Comparison of ENCODE assay signal across 19 mouse cellular contexts in genomic region chr5:136082345-136082744, GRCm38 (mm10). TPM values are rescaled to one million over a fixed set of nuclear protein-coding genes. Genes with fewer than 3 reads are reported as not detected.
DNase-seq lines count a peak whose midpoint lies in the region; ATAC-seq and TF ChIP-seq lines count a peak whose summit lies in the region.
"Had no signal": no experiment of that assay in that cellular context is flagged by ENCODE, and none has a peak within 500 bp of the region (broad histone marks: within the 10 kb centered on the region; RNA-seq: fewer than 3 reads in every experiment).

No protein-coding gene starts in this region.

- 81% methylated on average over 4 of the region's 4 CpGs for WGBS in heart, adult 2 months
- WGBS in lung, postnatal 0 days = 73% methylated on average over 4 of the region's 4 CpGs
- 87% methylated on average over 4 of the region's 4 CpGs for WGBS in stomach, postnatal 0 days

- TF ChIP-seq POLR2A in heart, adult 2 months (IDR thresholded peaks at IDR 0.05; ENCODE audit: insufficient read depth, low read depth, low read length) = no peak
- TF ChIP-seq POLR2A in MEL (IDR thresholded peaks at IDR 0.05; ENCODE audit: control insufficient read depth in 1 of 2, insufficient read depth in 1 of 2, low read depth in 1 of 2, low read length in 2 of 2, poor library complexity in 1 of 2) = no peak

- TF ChIP-seq CTCF in heart, adult 2 months (IDR thresholded peaks at IDR 0.05) = peak; percentile 54
- peak; percentile 47 for TF ChIP-seq CTCF in lung, postnatal 0 days (IDR thresholded peaks at IDR 0.05)
- TF ChIP-seq CTCF in MEL (IDR thresholded peaks at IDR 0.05 in 2 of 3, conservative IDR thresholded peaks at IDR 0.05 in 1 of 3; ENCODE audit: control insufficient read depth in 1 of 3, insufficient read depth in 1 of 3, low read depth in 2 of 3, low read length in 3 of 3, poor library complexity in 1 of 3, severe bottlenecking in 1 of 3) = peak; percentile 40 to 80 (median 72)
- TF ChIP-seq CTCF in stomach, postnatal 0 days (IDR thresholded peaks at IDR 0.05; ENCODE audit: low read depth) = peak; percentile 43

- H3K9me3 ChIP-seq in lung, postnatal 0 days (ENCODE audit: low read length) = no peaks in the 10 kb centered on the region
- no peaks in the 10 kb centered on the region for H3K9me3 ChIP-seq in MEL (replicated peaks; ENCODE audit: insufficient read depth, low read length)
- no peaks in the 10 kb centered on the region for H3K9me3 ChIP-seq in stomach, postnatal 0 days (ENCODE audit: control insufficient read depth, low read length)
- H3K9me3 ChIP-seq: heart, embryonic 12.5 days; hindbrain, embryonic 10.5 days; limb, embryonic 15.5 days; midbrain, embryonic 12.5 days had no signal

- TF ChIP-seq EP300 in heart, adult 2 months (IDR thresholded peaks at IDR 0.05; ENCODE audit: insufficient read depth, low read depth, low read length) = no peak
- TF ChIP-seq EP300 in lung, postnatal 0 days (IDR thresholded peaks at IDR 0.05) = no peak
- no peak for TF ChIP-seq EP300 in MEL (IDR thresholded peaks at IDR 0.05; ENCODE audit: low read depth in 1 of 2, low read length in 2 of 2)
- no peak for TF ChIP-seq EP300 in stomach, postnatal 0 days (optimal IDR thresholded peaks at IDR 0.05)

- no peak overlapping the region for H3K9ac ChIP-seq in heart, adult 2 months (ENCODE audit: low read depth, low read length)
- H3K9ac ChIP-seq in lung, postnatal 0 days (replicated peaks; ENCODE audit: low read depth) = no peak overlapping the region
- no peak overlapping the region for H3K9ac ChIP-seq in MEL (ENCODE audit: control insufficient read depth, low read depth, low read length, poor library complexity, severe bottlenecking)
- H3K9ac ChIP-seq in stomach, postnatal 0 days (ENCODE audit: low read length) = no peak overlapping the region
- H3K9ac ChIP-seq: heart, embryonic 12.5 days; limb, embryonic 15.5 days; midbrain, embryonic 12.5 days had no signal

- H3K79me2 ChIP-seq in heart, adult 2 months (replicated peaks; ENCODE audit: control insufficient read depth, insufficient read depth, low read length) = no peaks in the 10 kb centered on the region
- no peaks in the 10 kb centered on the region for H3K79me2 ChIP-seq in MEL (ENCODE audit: control insufficient read depth, insufficient read depth, low read length, poor library complexity)

- H3K4me1 ChIP-seq in heart, adult 2 months (ENCODE audit: control insufficient read depth, insufficient read depth, low read length) = peaks cover 4% of the 10 kb centered on the region
- H3K4me1 ChIP-seq in lung, postnatal 0 days (ENCODE audit: insufficient read depth, low read depth, low read length) = peaks cover 3% of the 10 kb centered on the region; the same call in 1 of the 2 replicates
- peaks cover 4 to 17% of the 10 kb centered on the region in 2 experiments for H3K4me1 ChIP-seq in MEL (ENCODE audit: control insufficient read depth in 1 of 2, insufficient read depth in 2 of 2, low read length in 2 of 2)
- H3K4me1 ChIP-seq in stomach, postnatal 0 days (replicated peaks; ENCODE audit: control insufficient read depth, insufficient read depth) = 0 out of 2 replicates have a peak, but pooled peaks cover 2% of the 10 kb centered on the region

- H3K4me3 ChIP-seq in heart, adult 2 months = no peak overlapping the region
- no peak overlapping the region for H3K4me3 ChIP-seq in lung, postnatal 0 days (ENCODE audit: low read depth, low read length)
- H3K4me3 ChIP-seq in MEL (ENCODE audit: control insufficient read depth in 1 of 2, insufficient read depth in 1 of 2, low read depth in 2 of 2, low read length in 2 of 2) = no peak overlapping the region
- H3K4me3 ChIP-seq in stomach, postnatal 0 days (ENCODE audit: low read depth, low read length) = no peak overlapping the region
- H3K4me3 ChIP-seq: heart, embryonic 12.5 days; hindbrain, embryonic 10.5 days; limb, embryonic 15.5 days; midbrain, embryonic 12.5 days had no signal

- no peaks in the 10 kb centered on the region for H3K36me3 ChIP-seq in heart, adult 2 months (ENCODE audit: control insufficient read depth, insufficient read depth, low read length)
- no peaks in the 10 kb centered on the region for H3K36me3 ChIP-seq in lung, postnatal 0 days (ENCODE audit: insufficient read depth, low read length)
- H3K36me3 ChIP-seq in MEL (ENCODE audit: control insufficient read depth in 1 of 2, insufficient read depth in 2 of 2, low read length in 2 of 2) = peaks cover 0 to 3% of the 10 kb centered on the region in 2 experiments; a peak in 2 of 4 replicates
- H3K36me3 ChIP-seq in stomach, postnatal 0 days (ENCODE audit: control insufficient read depth, insufficient read depth, low read length) = no peaks in the 10 kb centered on the region
- H3K36me3 ChIP-seq: heart, embryonic 12.5 days; hindbrain, embryonic 10.5 days; midbrain, embryonic 12.5 days had no signal

- intact Hi-C loops in heart, adult 2 months (cut with DNase I) = no loop called here

- no peak overlapping the region for H3K27ac ChIP-seq in heart, adult 2 months
- H3K27ac ChIP-seq in lung, postnatal 0 days (ENCODE audit: low read length) = no peak overlapping the region
- no peak overlapping the region for H3K27ac ChIP-seq in MEL (ENCODE audit: control insufficient read depth, low read depth, low read length)
- H3K27ac ChIP-seq in stomach, postnatal 0 days (replicated peaks) = no peak overlapping the region
- H3K27ac ChIP-seq: hindbrain, embryonic 10.5 days; limb, embryonic 15.5 days; midbrain, embryonic 12.5 days had no signal

- DNase-seq in heart, adult 2 months = no peak
- DNase-seq in heart, postnatal 4 days = no peak
- DNase-seq in lung, postnatal 0 days (ENCODE audit: low spot score) = no peak
- DNase-seq in lung, postnatal 25 days (ENCODE audit: low spot score) = no peak
- peak; percentile 66 for DNase-seq in MEL (ENCODE audit: low read depth, low spot score)
- DNase-seq in stomach, postnatal 0 days (ENCODE audit: low spot score) = no peak
- no peak for DNase-seq in gastrocnemius, adult 18-20 months (ENCODE audit: low spot score)
- DNase-seq in adrenal gland, adult 2 months = no peak
- DNase-seq: cerebellum, adult 9-10 months; gastrocnemius, postnatal 10 days; kidney, adult 8-10 months; lung, postnatal 10 days; right cerebral cortex, postnatal 14 days had no signal

- no peak overlapping the region for H3K4me2 ChIP-seq in lung, postnatal 0 days (replicated peaks; ENCODE audit: low read depth, low read length)
- H3K4me2 ChIP-seq in stomach, postnatal 0 days (replicated peaks; ENCODE audit: low read depth) = no peak overlapping the region
- H3K4me2 ChIP-seq: heart, embryonic 12.5 days; limb, embryonic 15.5 days; midbrain, embryonic 12.5 days had no signal

- H3K27me3 ChIP-seq in heart, adult 2 months (ENCODE audit: control insufficient read depth, insufficient read depth, low read length) = no peaks in the 10 kb centered on the region
- no peaks in the 10 kb centered on the region for H3K27me3 ChIP-seq in lung, postnatal 0 days (replicated peaks; ENCODE audit: insufficient read depth, low read length)
- H3K27me3 ChIP-seq in MEL (ENCODE audit: control insufficient read depth in 1 of 2, insufficient read depth in 2 of 2, low read length in 2 of 2) = no peaks in the 10 kb centered on the region
- no peaks in the 10 kb centered on the region for H3K27me3 ChIP-seq in stomach, postnatal 0 days (ENCODE audit: control insufficient read depth, insufficient read depth, low read length)

- TF ChIP-seq RAD21 in MEL (IDR thresholded peaks at IDR 0.05; ENCODE audit: low read depth, low read length) = peak; percentile 24

- no peak for ATAC-seq in lung, postnatal 0 days
- no peak for ATAC-seq in stomach, postnatal 0 days (ENCODE audit: low FRiP score, low TSS enrichment)
- ATAC-seq: forebrain, embryonic 14.5 days had no signal

RNA-seq across cellular contexts. Expression of gene Rasa4, which starts 1.4 kb away (rescaled TPM):
- total RNA-seq in heart, adult 2 months (2021) = 1 to 10 TPM; 3.8 to 4.7 TPM
- 6.0 and 8.1 TPM in 2 replicates for polyA plus RNA-seq in heart, adult 2 months (2012; rRNA removed)
- 1 to 10 TPM; 2.1 to 2.4 TPM for total RNA-seq in heart, postnatal 4 days (2021)
- polyA plus RNA-seq in lung, postnatal 0 days (2015; fragmentation: Nextera tagmentation; extraction: Ambion mirVana) = 2.0 and 2.8 TPM in 2 replicates
- total RNA-seq in MEL (2012; rRNA removed) = 1.4 and 1.6 TPM in 2 replicates
- polyA plus RNA-seq in MEL (2012; ENCODE audit: insufficient read depth in 1 of 2, insufficient read length in 2 of 2, low read depth in 1 of 2, low replicate concordance in 2 of 2, missing spikeins in 1 of 2) = 1 to 10 TPM in 1 of 2 experiments, not detected in 1; 2.5 TPM
- polyA plus RNA-seq in stomach, postnatal 0 days (2015; fragmentation: Nextera tagmentation; extraction: Ambion mirVana) = 4.0 and 4.7 TPM in 2 replicates
- total RNA-seq in gastrocnemius, adult 18-20 months (2021) = 10 to 100 TPM; 32.3 to 34.8 TPM
- total RNA-seq in adrenal gland, adult 2 months (2021) = 10 to 100 TPM; 10.5 to 14.7 TPM
- polyA plus RNA-seq in adrenal gland, adult 2 months (2012; rRNA removed) = 29.5 and 34.4 TPM in 2 replicates

RNA-seq across cellular contexts. Expression of gene Upk3bl, which starts 28.1 kb away (rescaled TPM):
- total RNA-seq in heart, adult 2 months (2021) = not detected
- polyA plus RNA-seq in heart, adult 2 months (2012; rRNA removed) = not detected in 2 replicates
- total RNA-seq in heart, postnatal 4 days (2021) = not detected
- polyA plus RNA-seq in lung, postnatal 0 days (2015; fragmentation: Nextera tagmentation; extraction: Ambion mirVana) = 1.1 and 1.2 TPM in 2 replicates
- not detected in 2 replicates for total RNA-seq in MEL (2012; rRNA removed)
- polyA plus RNA-seq in MEL (2012; ENCODE audit: insufficient read depth in 1 of 2, insufficient read length in 2 of 2, low read depth in 1 of 2, low replicate concordance in 2 of 2, missing spikeins in 1 of 2) = not detected
- 27.4 and 56.0 TPM in 2 replicates for polyA plus RNA-seq in stomach, postnatal 0 days (2015; fragmentation: Nextera tagmentation; extraction: Ambion mirVana)
- total RNA-seq in gastrocnemius, adult 18-20 months (2021) = not detected
- under 1 TPM in 1 of 2 experiments, not detected in 1; 0.35 TPM for total RNA-seq in adrenal gland, adult 2 months (2021)
- polyA plus RNA-seq in adrenal gland, adult 2 months (2012; rRNA removed) = 0.30 TPM in 1 of 2 replicates, not detected in the other
- total RNA-seq: gastrocnemius, postnatal 10 days had no signal
- polyA plus RNA-seq: forebrain, embryonic 14.5 days had no signal

RNA-seq across cellular contexts. Expression of gene Polr2j, which starts 34.1 kb away (rescaled TPM):
- 10 to 100 TPM; 63.5 to 89.3 TPM for total RNA-seq in heart, adult 2 months (2021)
- 66.9 and 70.9 TPM in 2 replicates for polyA plus RNA-seq in heart, adult 2 months (2012; rRNA removed)
- 10 to 100 TPM; 63.4 to 67.3 TPM for total RNA-seq in heart, postnatal 4 days (2021)
- polyA plus RNA-seq in lung, postnatal 0 days (2015; fragmentation: Nextera tagmentation; extraction: Ambion mirVana) = 175 and 184 TPM in 2 replicates
- 316 and 318 TPM in 2 replicates for total RNA-seq in MEL (2012; rRNA removed)
- polyA plus RNA-seq in MEL (2012; ENCODE audit: insufficient read depth in 1 of 2, insufficient read length in 2 of 2, low read depth in 1 of 2, low replicate concordance in 2 of 2, missing spikeins in 1 of 2) = 100 to 1,000 TPM in 1 of 2 experiments, not detected in 1; 269 TPM
- 171 TPM in 2 replicates for polyA plus RNA-seq in stomach, postnatal 0 days (2015; fragmentation: Nextera tagmentation; extraction: Ambion mirVana)
- 10 to 100 TPM; 65.1 to 72.1 TPM for total RNA-seq in gastrocnemius, adult 18-20 months (2021)
- total RNA-seq in adrenal gland, adult 2 months (2021) = 10 to 100 TPM; 88.6 to 94.3 TPM
- 22.3 and 34.0 TPM in 2 replicates for polyA plus RNA-seq in adrenal gland, adult 2 months (2012; rRNA removed)

RNA-seq across cellular contexts. Expression of gene Upk3b, which starts 44.0 kb away (rescaled TPM):
- total RNA-seq in heart, adult 2 months (2021) = 10 to 100 TPM; 16.7 to 18.6 TPM
- polyA plus RNA-seq in heart, adult 2 months (2012; rRNA removed) = 25.8 and 30.5 TPM in 2 replicates
- total RNA-seq in heart, postnatal 4 days (2021) = 10 to 100 TPM; 25.8 to 30.7 TPM
- polyA plus RNA-seq in lung, postnatal 0 days (2015; fragmentation: Nextera tagmentation; extraction: Ambion mirVana) = 35.7 and 38.8 TPM in 2 replicates
- total RNA-seq in MEL (2012; rRNA removed) = not detected in 2 replicates
- polyA plus RNA-seq in MEL (2012; ENCODE audit: insufficient read depth in 1 of 2, insufficient read length in 2 of 2, low read depth in 1 of 2, low replicate concordance in 2 of 2, missing spikeins in 1 of 2) = not detected
- 22.8 and 27.7 TPM in 2 replicates for polyA plus RNA-seq in stomach, postnatal 0 days (2015; fragmentation: Nextera tagmentation; extraction: Ambion mirVana)
- total RNA-seq in gastrocnemius, adult 18-20 months (2021) = under 1 TPM in 1 of 2 experiments, not detected in 1; 0.07 TPM
- total RNA-seq in adrenal gland, adult 2 months (2021) = 10 to 100 TPM in 1 of 2 experiments, 1 to 10 TPM in 1; 8.8 to 10.8 TPM
- polyA plus RNA-seq in adrenal gland, adult 2 months (2012; rRNA removed) = 8.5 and 8.9 TPM in 2 replicates
- total RNA-seq: layer of hippocampus, adult 18-20 months had no signal
- polyA plus RNA-seq: forebrain, embryonic 14.5 days had no signal

RNA-seq across cellular contexts. Expression of gene Lrwd1, which starts 53.5 kb away (rescaled TPM):
- total RNA-seq in heart, adult 2 months (2021) = 1 to 10 TPM; 5.4 to 5.5 TPM
- polyA plus RNA-seq in heart, adult 2 months (2012; rRNA removed) = 11.5 and 12.3 TPM in 2 replicates
- 1 to 10 TPM; 7.9 to 9.5 TPM for total RNA-seq in heart, postnatal 4 days (2021)
- 18.5 and 20.8 TPM in 2 replicates for polyA plus RNA-seq in lung, postnatal 0 days (2015; fragmentation: Nextera tagmentation; extraction: Ambion mirVana)
- total RNA-seq in MEL (2012; rRNA removed) = 98.2 and 103 TPM in 2 replicates
- 100 to 1,000 TPM in 1 of 2 experiments, not detected in 1; 133 TPM for polyA plus RNA-seq in MEL (2012; ENCODE audit: insufficient read depth in 1 of 2, insufficient read length in 2 of 2, low read depth in 1 of 2, low replicate concordance in 2 of 2, missing spikeins in 1 of 2)
- 8.5 and 9.2 TPM in 2 replicates for polyA plus RNA-seq in stomach, postnatal 0 days (2015; fragmentation: Nextera tagmentation; extraction: Ambion mirVana)
- total RNA-seq in gastrocnemius, adult 18-20 months (2021) = 1 to 10 TPM; 4.2 to 4.4 TPM
- total RNA-seq in adrenal gland, adult 2 months (2021) = 10 to 100 TPM in 1 of 2 experiments, 1 to 10 TPM in 1; 8.0 to 11.9 TPM
- polyA plus RNA-seq in adrenal gland, adult 2 months (2012; rRNA removed) = 24.8 and 26.6 TPM in 2 replicates
